Mouse (Mus musculus) ES-Bruce4 (cell line): ENCODE data around the gene Igf2r.

Experiments
- CTCF ChIP-seq: IDR thresholded peaks from one replicate; pipeline ENCODE4 v1.8.1; 2011; ENCODE audit warnings: low read depth, low read length
- EP300 ChIP-seq: IDR thresholded peaks from 2 replicates; pipeline ENCODE4 v1.6.1; 2011; ENCODE audit warnings: low read depth, low read length; ENCODE audit not compliant: insufficient read depth
- POLR2A ChIP-seq: IDR thresholded peaks from one replicate; pipeline ENCODE4 v1.8.1; 2011; ENCODE audit warnings: low read length; ENCODE audit not compliant: insufficient read depth

DNA sequence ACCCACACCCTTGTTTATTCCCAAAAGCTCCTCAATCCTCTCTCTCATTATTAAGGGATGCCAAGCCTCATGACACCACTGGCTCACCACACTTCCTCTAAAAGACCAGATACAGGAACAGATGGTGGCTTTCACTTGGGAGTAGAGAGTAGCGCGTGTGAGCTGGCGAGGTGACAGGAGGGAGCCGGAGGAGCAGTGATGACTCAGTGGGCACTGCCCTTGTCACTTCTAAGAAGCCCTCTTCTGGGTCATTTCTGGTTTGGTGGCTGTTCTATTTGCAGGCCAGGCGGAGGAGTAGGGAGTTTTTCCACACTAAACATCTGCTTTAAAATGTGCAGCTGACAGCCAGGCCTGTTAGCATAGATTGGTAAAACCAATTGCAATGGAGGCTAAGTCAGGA, 11.5 kb downstream of the Igf2r start:
- TF ChIP-seq CTCF (no peak), POLR2A (no peak), EP300 (no peak)
